Mouse (Mus musculus): Measurements from ENCODE around the gene Cbx5. TPM values are rescaled to one million over a fixed set of nuclear protein-coding genes. Genes with fewer than 3 reads are reported as not detected.

Cbx5 gene
- polyA plus RNA-seq, 1 experiment from 2014 or later = 143 TPM

- ATAC-seq (ENCODE audit: low read depth) = 0 out of 2 replicates have a peak, but pooled peaks have one; percentile 19
- H3K4me2 ChIP-seq (ENCODE audit: low read depth, low read length) = peak overlapping the region; percentile 6; the same call in 1 of the 2 replicates
- WGBS = 23% methylated on average over 9 of the region's 9 CpGs
- no peaks in the 10 kb centered on the region for H3K27me3 ChIP-seq (ENCODE audit: control insufficient read depth, insufficient read depth, low read length)
- H3K4me1 ChIP-seq (ENCODE audit: control insufficient read depth, insufficient read depth, low read length) = peaks cover 24% of the 10 kb centered on the region
- H3K27ac ChIP-seq (ENCODE audit: low read depth, low read length) = peak overlapping the region; percentile 76
- H3K9me3 ChIP-seq (ENCODE audit: control insufficient read depth, low read length) = no peaks in the 10 kb centered on the region
- no peaks in the 10 kb centered on the region for H3K36me3 ChIP-seq (ENCODE audit: control insufficient read depth, insufficient read depth, low read length)
- H3K4me3 ChIP-seq (ENCODE audit: low read depth, low read length) = no peak overlapping the region
- 0 out of 2 replicates have a peak overlapping the region, but pooled peaks have one; percentile 11 for H3K9ac ChIP-seq (replicated peaks; ENCODE audit: low read depth, low read length)
These were observed 91.8 kb downstream of the Cbx5 start for GRCm38 (mm10) chr15:103147779-103148178.

GRCm38 (mm10) chr15:103147422-103147690 is 92.3 kb downstream of the Cbx5 start:
- peak overlapping the region; percentile 77 for H3K4me2 ChIP-seq (ENCODE audit: low read depth, low read length)
- 9% methylated on average over 3 of the region's 3 CpGs for WGBS
- H3K27ac ChIP-seq (ENCODE audit: low read depth, low read length) = peak overlapping the region; percentile 76
- H3K27me3 ChIP-seq (ENCODE audit: control insufficient read depth, insufficient read depth, low read length) = no peaks in the 10 kb centered on the region
- no peaks in the 10 kb centered on the region for H3K9me3 ChIP-seq (ENCODE audit: control insufficient read depth, low read length)
- peak overlapping the region; percentile 55; the same call in 1 of the 2 replicates for H3K9ac ChIP-seq (replicated peaks; ENCODE audit: low read depth, low read length)
- no peak overlapping the region; the same call in 1 of the 2 replicates for H3K4me3 ChIP-seq (ENCODE audit: low read depth, low read length)
- H3K36me3 ChIP-seq (ENCODE audit: control insufficient read depth, insufficient read depth, low read length) = no peaks in the 10 kb centered on the region
- peak; percentile 44 for ATAC-seq (ENCODE audit: low read depth)
- H3K4me1 ChIP-seq (ENCODE audit: control insufficient read depth, insufficient read depth, low read length) = peaks cover 24% of the 10 kb centered on the region

GRCm38 (mm10) chr15:103146627-103147421 is 92.8 kb downstream of the Cbx5 start:
- H3K4me1 ChIP-seq (ENCODE audit: control insufficient read depth, insufficient read depth, low read length) = peaks cover 24% of the 10 kb centered on the region
- H3K27me3 ChIP-seq (ENCODE audit: control insufficient read depth, insufficient read depth, low read length) = no peaks in the 10 kb centered on the region
- no peaks in the 10 kb centered on the region for H3K9me3 ChIP-seq (ENCODE audit: control insufficient read depth, low read length)
- H3K9ac ChIP-seq (replicated peaks; ENCODE audit: low read depth, low read length) = peak overlapping the region; percentile 55
- peak overlapping the region; percentile 76 for H3K27ac ChIP-seq (ENCODE audit: low read depth, low read length)
- peak overlapping the region; percentile 77 for H3K4me2 ChIP-seq (ENCODE audit: low read depth, low read length)
- peak overlapping the region; percentile 32 for H3K4me3 ChIP-seq (ENCODE audit: low read depth, low read length)
- peak; percentile 79 for ATAC-seq (ENCODE audit: low read depth)
- H3K36me3 ChIP-seq (ENCODE audit: control insufficient read depth, insufficient read depth, low read length) = no peaks in the 10 kb centered on the region
- under 1% methylated on average over 38 of the region's 57 CpGs for WGBS

GRCm38 (mm10) chr15:103145635-103146299 is 93.8 kb downstream of the Cbx5 start:
- H3K27me3 ChIP-seq (ENCODE audit: control insufficient read depth, insufficient read depth, low read length) = no peaks in the 10 kb centered on the region
- no peak overlapping the region for H3K4me3 ChIP-seq (ENCODE audit: low read depth, low read length)
- peaks cover 24% of the 10 kb centered on the region for H3K4me1 ChIP-seq (ENCODE audit: control insufficient read depth, insufficient read depth, low read length)
- no peaks in the 10 kb centered on the region for H3K36me3 ChIP-seq (ENCODE audit: control insufficient read depth, insufficient read depth, low read length)
- ATAC-seq (ENCODE audit: low read depth) = no peak
- H3K9ac ChIP-seq (replicated peaks; ENCODE audit: low read depth, low read length) = no peak overlapping the region
- no peaks in the 10 kb centered on the region for H3K9me3 ChIP-seq (ENCODE audit: control insufficient read depth, low read length)
- 59% methylated on average over 11 of the region's 11 CpGs for WGBS
- no peak overlapping the region; the same call in 1 of the 2 replicates for H3K4me2 ChIP-seq (ENCODE audit: low read depth, low read length)
- peak overlapping the region; percentile 76; the same call in 1 of the 2 replicates for H3K27ac ChIP-seq (ENCODE audit: low read depth, low read length)

- ATAC-seq (ENCODE audit: low read depth) = no peak
- 44% methylated on average over 3 of the region's 3 CpGs for WGBS
- H3K27me3 ChIP-seq (ENCODE audit: control insufficient read depth, insufficient read depth, low read length) = no peaks in the 10 kb centered on the region
- no peak overlapping the region for H3K27ac ChIP-seq (ENCODE audit: low read depth, low read length)
- H3K9me3 ChIP-seq (ENCODE audit: control insufficient read depth, low read length) = no peaks in the 10 kb centered on the region
- H3K9ac ChIP-seq (replicated peaks; ENCODE audit: low read depth, low read length) = no peak overlapping the region
- no peaks in the 10 kb centered on the region for H3K36me3 ChIP-seq (ENCODE audit: control insufficient read depth, insufficient read depth, low read length)
- no peak overlapping the region for H3K4me3 ChIP-seq (ENCODE audit: low read depth, low read length)
- H3K4me2 ChIP-seq (ENCODE audit: low read depth, low read length) = no peak overlapping the region
- peaks cover 24% of the 10 kb centered on the region for H3K4me1 ChIP-seq (ENCODE audit: control insufficient read depth, insufficient read depth, low read length)
These were observed 95.4 kb downstream of the Cbx5 start for GRCm38 (mm10) chr15:103144176-103144575.

MicroRNAs within 50 kb of the gene (microRNA counts, 519-probe panel; counts per million panel counts)
- microRNA mmu-miR-148b = 4,897 counts per million, percentile 68 among the panel's probes with 10 or more counts

Small RNA genes lying within 50 kb of the gene (microRNA-seq; reads per million reads assigned to microRNA genes)
- gene Mir148b = 310 reads per million, percentile 62 among the genes with 10 or more reads in this experiment

Other genes with a start within 250 kb of the Cbx5 start
- gene Hoxc8, start 249.2 kb downstream of the Cbx5 start, polyA plus RNA-seq (2014; fragmentation: Nextera tagmentation; extraction: Ambion mirVana) = 50.1 and 136 TPM in 2 replicates
- 23.0 and 38.7 TPM in 2 replicates for gene Hoxc6, start 241.6 kb downstream of the Cbx5 start, polyA plus RNA-seq (2014; fragmentation: Nextera tagmentation; extraction: Ambion mirVana)
- 19.0 and 24.0 TPM in 2 replicates for gene Hoxc4, start 220.9 kb downstream of the Cbx5 start, polyA plus RNA-seq (2014; fragmentation: Nextera tagmentation; extraction: Ambion mirVana)
- 19.2 and 28.0 TPM in 2 replicates for gene Smug1, start 72.7 kb downstream of the Cbx5 start, polyA plus RNA-seq (2014; fragmentation: Nextera tagmentation; extraction: Ambion mirVana)
- 635 and 713 TPM in 2 replicates for gene Hnrnpa1, start 616 bp upstream of the Cbx5 start, polyA plus RNA-seq (2014; fragmentation: Nextera tagmentation; extraction: Ambion mirVana)
- gene Nfe2, start 18.6 kb upstream of the Cbx5 start, polyA plus RNA-seq (2014; fragmentation: Nextera tagmentation; extraction: Ambion mirVana) = 1.9 and 2.0 TPM in 2 replicates
- 195 and 216 TPM in 2 replicates for gene Copz1, start 32.9 kb upstream of the Cbx5 start, polyA plus RNA-seq (2014; fragmentation: Nextera tagmentation; extraction: Ambion mirVana)
- 0.35 and 0.40 TPM in 2 replicates for gene Gpr84, start 70.8 kb upstream of the Cbx5 start, polyA plus RNA-seq (2014; fragmentation: Nextera tagmentation; extraction: Ambion mirVana)
- 19.2 and 20.7 TPM in 2 replicates for gene Zfp385a, start 100.3 kb upstream of the Cbx5 start, polyA plus RNA-seq (2014; fragmentation: Nextera tagmentation; extraction: Ambion mirVana)
- gene Itga5, start 126.9 kb upstream of the Cbx5 start, polyA plus RNA-seq (2014; fragmentation: Nextera tagmentation; extraction: Ambion mirVana) = 3.8 and 7.4 TPM in 2 replicates
- not detected in 2 replicates for gene Gtsf1, start 190.7 kb upstream of the Cbx5 start, polyA plus RNA-seq (2014; fragmentation: Nextera tagmentation; extraction: Ambion mirVana)
- not detected in 2 replicates for gene Gtsf2, start 208.7 kb upstream of the Cbx5 start, polyA plus RNA-seq (2014; fragmentation: Nextera tagmentation; extraction: Ambion mirVana)
- gene Nckap1l, start 214.0 kb upstream of the Cbx5 start, polyA plus RNA-seq (2014; fragmentation: Nextera tagmentation; extraction: Ambion mirVana) = 1.5 and 2.0 TPM in 2 replicates